Mouse (Mus musculus) heart, postnatal 4 days (tissue): ENCODE data around the gene Rpl39. TPM values are rescaled to one million over a fixed set of nuclear protein-coding genes. Genes with fewer than 3 reads are reported as not detected.

Experiments used
- DNase-seq: peaks from one replicate; pipeline ENCODE4 v3.0.0; 2021
- total RNA-seq, 2 experiments: library from RNA; stranded (reverse); gene quantifications; 2 replicates each; pipeline ENCODE4 v1.2.3; 2021

Gene Rpl39
- total RNA-seq, 2 experiments from 2014 or later = 610 to 627 TPM

DNA sequence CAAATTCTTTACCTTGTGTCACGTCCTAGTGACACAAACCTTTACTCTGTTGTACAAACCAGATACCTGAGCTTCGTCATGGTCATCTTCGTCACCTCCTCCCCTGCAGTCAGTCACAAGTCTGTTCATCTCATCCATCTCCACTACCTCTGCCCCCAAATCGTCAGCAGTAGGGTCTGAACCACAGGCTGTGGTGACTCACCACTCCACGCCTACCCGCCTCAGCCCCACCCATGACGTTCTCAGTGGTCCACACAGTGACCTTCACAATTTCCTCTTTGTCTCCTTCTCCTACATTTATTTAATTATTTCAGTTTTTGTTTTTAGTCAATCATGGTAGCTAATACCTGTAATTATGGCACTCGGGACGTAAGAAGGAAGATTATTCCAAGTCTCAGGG, 21.3 kb downstream of the Rpl39 start:
- no peak for DNase-seq

DNA sequence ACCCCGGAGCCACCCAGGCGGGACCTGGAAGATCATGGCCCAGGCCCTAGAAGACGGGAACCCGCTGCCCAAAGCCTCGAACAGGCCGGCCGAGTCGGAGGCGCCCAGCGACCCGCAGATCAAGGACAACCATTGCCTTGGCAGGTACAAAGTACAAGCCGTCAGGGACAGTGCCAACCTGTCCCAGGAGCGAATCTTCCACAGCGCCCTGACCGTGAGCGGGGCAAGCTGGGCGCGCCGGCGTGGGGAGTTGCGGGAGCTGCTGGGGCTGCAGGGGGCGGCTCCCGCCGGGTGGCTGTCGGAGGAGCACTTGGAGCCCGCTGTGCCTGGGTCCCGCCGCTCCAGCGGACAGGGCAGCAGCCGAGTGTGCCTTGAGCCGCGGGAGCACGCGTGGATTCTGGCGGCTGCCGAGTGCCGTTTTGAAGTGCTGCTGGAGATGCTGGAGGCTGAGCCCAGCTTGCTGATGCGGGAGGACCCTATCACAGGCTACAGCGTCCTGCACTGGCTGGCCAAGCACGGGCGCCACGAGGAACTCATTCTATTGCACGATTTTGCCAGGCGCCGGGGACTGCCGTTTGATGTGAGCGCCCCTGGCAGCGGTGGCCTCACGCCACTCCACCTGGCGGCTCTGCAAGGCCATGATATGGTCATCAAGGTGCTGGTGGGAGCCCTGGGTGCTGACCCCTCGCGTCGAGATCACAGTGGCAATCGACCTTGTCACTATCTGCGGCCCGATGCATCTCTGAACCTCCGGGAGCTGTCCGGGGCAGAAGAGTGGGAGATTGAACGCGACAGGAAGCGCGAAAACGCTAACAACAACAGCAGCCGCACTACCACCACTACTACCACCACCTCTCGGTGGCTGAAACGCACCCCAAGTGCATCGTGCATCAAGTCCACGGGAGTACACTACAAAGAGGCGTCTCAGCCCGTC, 36.0 kb downstream of the Rpl39 start:
- no peak for DNase-seq

DNA sequence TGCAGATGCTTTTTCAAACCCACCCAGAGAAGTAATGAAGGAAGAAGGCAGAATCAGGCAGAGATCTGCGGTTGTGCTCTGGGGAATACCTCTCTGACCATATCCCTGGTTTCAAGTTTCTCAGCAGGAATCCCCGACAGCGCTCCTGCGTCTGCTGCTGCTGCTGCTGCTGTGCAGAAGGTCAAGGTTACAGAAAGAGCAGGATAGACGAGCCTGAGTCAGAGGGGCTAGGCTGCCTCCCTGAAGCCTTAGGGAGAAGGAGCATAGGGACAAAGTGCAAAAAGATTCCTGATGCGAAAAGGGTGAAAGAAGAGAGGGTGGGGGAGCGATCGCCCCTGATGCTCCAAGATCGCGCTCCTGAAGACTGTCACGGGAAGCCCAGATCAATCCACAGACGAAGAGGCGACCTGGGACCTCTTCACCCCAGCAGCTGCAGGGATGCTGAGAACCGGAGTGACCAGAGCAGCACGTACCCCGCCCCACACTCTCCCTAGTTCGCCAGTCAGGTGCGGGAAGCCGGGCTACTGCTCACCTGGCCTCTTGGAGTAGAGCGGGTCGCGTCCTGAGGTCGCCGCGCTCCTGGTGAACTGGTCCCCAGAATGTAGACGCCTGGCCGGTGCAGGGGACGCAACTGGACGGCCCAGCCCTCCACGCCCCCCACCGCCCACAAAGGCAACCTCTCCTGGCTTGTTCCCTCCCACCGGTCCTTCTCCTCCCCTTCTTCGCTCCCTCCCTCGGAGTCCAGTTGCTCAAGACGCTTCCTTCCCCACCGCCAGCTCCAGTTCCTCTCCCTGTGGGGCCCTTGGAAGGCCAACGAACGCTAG, 36.9 kb downstream of the Rpl39 start, which contains the start of gene Sowahd:
Gene Sowahd, plus strand, starts transcription at position 780 of the 824 bp plus-strand sequence.
- DNase-seq = no peak

DNA sequence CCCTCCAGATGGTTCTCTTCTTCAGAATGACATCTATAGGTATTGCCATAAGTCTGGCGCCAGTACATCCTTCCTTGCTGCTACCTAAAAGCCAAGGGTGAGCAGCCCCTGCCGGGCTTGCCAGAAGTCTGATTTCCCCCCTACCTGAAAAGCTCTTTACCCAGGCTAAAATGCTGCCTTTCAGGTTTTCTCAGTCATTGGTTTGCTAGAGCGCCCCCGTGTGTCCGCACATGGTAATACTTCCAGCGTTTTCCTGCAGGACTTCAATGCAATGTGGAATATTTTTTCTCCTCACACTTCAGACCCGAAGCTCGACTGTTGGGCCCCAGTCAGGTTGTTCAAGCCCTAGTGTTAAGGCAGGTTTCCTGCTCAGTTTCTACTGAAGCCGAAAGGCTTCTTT, 42.5 kb downstream of the Rpl39 start:
- peak; percentile 70 for DNase-seq

Other genes starting within 250 kb of the Rpl39 start
- gene Ube2a, start 211.5 kb downstream of the Rpl39 start, total RNA-seq = 10 to 100 TPM; 76.5 to 81.4 TPM
- 10 to 100 TPM; 17.3 to 19.3 TPM for gene C330007P06Rik, start 211.3 kb downstream of the Rpl39 start, total RNA-seq
- gene Nkrf, start 182.5 kb downstream of the Rpl39 start, total RNA-seq = 1 to 10 TPM; 3.9 to 4.1 TPM
- gene Sept6, start 93.6 kb downstream of the Rpl39 start, total RNA-seq = 10 to 100 TPM; 44.5 to 47.9 TPM
- gene Sowahd, start 36.6 kb downstream of the Rpl39 start, total RNA-seq = not detected
- gene Upf3b, start 24.9 kb upstream of the Rpl39 start, total RNA-seq = 10 to 100 TPM in 1 of 2 experiments, 1 to 10 TPM in 1; 9.6 to 11.0 TPM
- 10 to 100 TPM; 14.2 to 15.1 TPM for gene Nkap, start 41.4 kb upstream of the Rpl39 start, total RNA-seq
- not detected for gene Akap14, start 83.4 kb upstream of the Rpl39 start, total RNA-seq
- gene Ndufa1, start 105.8 kb upstream of the Rpl39 start, total RNA-seq = 100 to 1,000 TPM; 565 to 671 TPM
- 1 to 10 TPM; 3.1 to 3.7 TPM for gene Rnf113a1, start 105.8 kb upstream of the Rpl39 start, total RNA-seq
- not detected for gene Gm9, start 125.6 kb upstream of the Rpl39 start, total RNA-seq
- not detected for gene Rhox1, start 136.9 kb upstream of the Rpl39 start, total RNA-seq
- not detected for gene Rhox2a, start 159.6 kb upstream of the Rpl39 start, total RNA-seq
- not detected for gene Rhox3a, start 164.5 kb upstream of the Rpl39 start, total RNA-seq
- not detected for gene Rhox4a, start 179.9 kb upstream of the Rpl39 start, total RNA-seq